Mouse (Mus musculus): ENCODE measurements around the gene Ets1. TPM values are rescaled to one million over a fixed set of nuclear protein-coding genes. Genes with fewer than 3 reads are reported as not detected.

The Ets1 gene
- total and polyA plus RNA-seq, 2 experiments from 2014 or later = 12.3 to 21.2 TPM

GRCm38 (mm10) chr9:32705827-32706478 lies 69.9 kb downstream of the Ets1 start:
- H3K4me1 ChIP-seq (ENCODE audit: insufficient read depth) = no peaks in the 10 kb centered on the region
- no peak for TF ChIP-seq CTCF (IDR thresholded peaks at IDR 0.05; ENCODE audit: low read depth)
- H3K4me2 ChIP-seq (ENCODE audit: low read depth) = no peak overlapping the region
- peaks cover 4% of the 10 kb centered on the region; the same call in 1 of the 2 replicates for H3K27me3 ChIP-seq (ENCODE audit: insufficient read depth, low read length)
- no peak for ATAC-seq
- no peak overlapping the region for H3K9ac ChIP-seq
- no peak overlapping the region for H3K27ac ChIP-seq (ENCODE audit: low read depth, low read length)
- no peaks in the 10 kb centered on the region for H3K9me3 ChIP-seq (ENCODE audit: low read length)
- H3K4me3 ChIP-seq (ENCODE audit: low read depth, low read length) = no peak overlapping the region
- WGBS = 86% methylated on average over 9 of the region's 9 CpGs
- H3K36me3 ChIP-seq (ENCODE audit: insufficient read depth) = no peaks in the 10 kb centered on the region
- DNase-seq = no peak

GRCm38 (mm10) chr9:32707436-32707835 lies 71.4 kb downstream of the Ets1 start:
- H3K27me3 ChIP-seq (ENCODE audit: insufficient read depth, low read length) = no peaks in the 10 kb centered on the region
- H3K4me3 ChIP-seq (ENCODE audit: low read depth, low read length) = no peak overlapping the region
- H3K4me2 ChIP-seq (ENCODE audit: low read depth) = no peak overlapping the region
- no peaks in the 10 kb centered on the region for H3K9me3 ChIP-seq (ENCODE audit: low read length)
- no peak; the same call in 1 of the 2 replicates for ATAC-seq
- no peak overlapping the region for H3K27ac ChIP-seq (ENCODE audit: low read depth, low read length)
- no peak overlapping the region for H3K9ac ChIP-seq
- H3K36me3 ChIP-seq (ENCODE audit: insufficient read depth) = no peaks in the 10 kb centered on the region
- TF ChIP-seq CTCF (IDR thresholded peaks at IDR 0.05; ENCODE audit: low read depth) = no peak
- no peak for DNase-seq
- WGBS = 55% methylated on average over 3 of the region's 3 CpGs
- no peaks in the 10 kb centered on the region for H3K4me1 ChIP-seq (ENCODE audit: insufficient read depth)

- no peak overlapping the region for H3K4me3 ChIP-seq (ENCODE audit: low read depth, low read length)
- WGBS = 66% methylated on average over 6 of the region's 6 CpGs
Measured at GRCm38 (mm10) chr9:32708491-32708890, 72.5 kb downstream of the Ets1 start.

GRCm38 (mm10) chr9:32709359-32709758 lies 73.3 kb downstream of the Ets1 start:
- WGBS = 36% methylated on average over 5 of the region's 5 CpGs
- DNase-seq (no peak), ATAC-seq (no peak)
- Histone ChIP-seq H3K4me2 (ENCODE audit: low read depth) (no peak overlapping the region), H3K36me3 (ENCODE audit: insufficient read depth) (no peaks in the 10 kb centered on the region), H3K27ac (ENCODE audit: low read depth, low read length) (no peak overlapping the region), H3K4me1 (ENCODE audit: insufficient read depth) (no peaks in the 10 kb centered on the region), H3K9me3 (ENCODE audit: low read length) (no peaks in the 10 kb centered on the region), H3K9ac (no peak overlapping the region), H3K27me3 (ENCODE audit: insufficient read depth, low read length) (no peaks in the 10 kb centered on the region), H3K4me3 (ENCODE audit: low read depth, low read length) (no peak overlapping the region)
- no peak for TF ChIP-seq CTCF (IDR thresholded peaks at IDR 0.05; ENCODE audit: low read depth)

More at GRCm38 (mm10) chr9:32708491-32708890, 72.5 kb downstream of the Ets1 start:
- Histone ChIP-seq H3K27me3 (ENCODE audit: insufficient read depth, low read length) (no peaks in the 10 kb centered on the region), H3K36me3 (ENCODE audit: insufficient read depth) (no peaks in the 10 kb centered on the region), H3K27ac (ENCODE audit: low read depth, low read length) (no peak overlapping the region), H3K4me1 (ENCODE audit: insufficient read depth) (no peaks in the 10 kb centered on the region), H3K4me2 (ENCODE audit: low read depth) (no peak overlapping the region), H3K9me3 (ENCODE audit: low read length) (no peaks in the 10 kb centered on the region), H3K9ac (no peak overlapping the region)
- no peak for ATAC-seq
- no peak for TF ChIP-seq CTCF (IDR thresholded peaks at IDR 0.05; ENCODE audit: low read depth)
- no peak for DNase-seq

- no peak overlapping the region for H3K27ac ChIP-seq (ENCODE audit: low read depth, low read length)
- no peaks in the 10 kb centered on the region for H3K27me3 ChIP-seq (ENCODE audit: insufficient read depth, low read length)
- H3K4me1 ChIP-seq (ENCODE audit: insufficient read depth) = no peaks in the 10 kb centered on the region
- no peaks in the 10 kb centered on the region for H3K9me3 ChIP-seq (ENCODE audit: low read length)
- TF ChIP-seq CTCF (IDR thresholded peaks at IDR 0.05; ENCODE audit: low read depth) = no peak
- ATAC-seq = no peak
- no peaks in the 10 kb centered on the region for H3K36me3 ChIP-seq (ENCODE audit: insufficient read depth)
- 84% methylated on average over 17 of the region's 17 CpGs for WGBS
- H3K9ac ChIP-seq = no peak overlapping the region
- DNase-seq = no peak
- H3K4me2 ChIP-seq (ENCODE audit: low read depth) = no peak overlapping the region
- no peak overlapping the region for H3K4me3 ChIP-seq (ENCODE audit: low read depth, low read length)
Measured at GRCm38 (mm10) chr9:32709764-32710734, 74.0 kb downstream of the Ets1 start.

GRCm38 (mm10) chr9:32710987-32711652 lies 75.1 kb downstream of the Ets1 start:
- no peak for DNase-seq
- Histone ChIP-seq H3K36me3 (ENCODE audit: insufficient read depth) (no peaks in the 10 kb centered on the region), H3K9me3 (ENCODE audit: low read length) (no peaks in the 10 kb centered on the region), H3K4me3 (ENCODE audit: low read depth, low read length) (no peak overlapping the region), H3K4me1 (ENCODE audit: insufficient read depth) (0 out of 2 replicates have a peak, but pooled peaks cover 5% of the 10 kb centered on the region), H3K4me2 (ENCODE audit: low read depth) (no peak overlapping the region), H3K27ac (ENCODE audit: low read depth, low read length) (no peak overlapping the region), H3K9ac (no peak overlapping the region), H3K27me3 (ENCODE audit: insufficient read depth, low read length) (no peaks in the 10 kb centered on the region)
- WGBS = 71% methylated on average over 12 of the region's 12 CpGs
- TF ChIP-seq CTCF (IDR thresholded peaks at IDR 0.05; ENCODE audit: low read depth) = no peak
- no peak for ATAC-seq

Measured in forebrain, postnatal 0 days (tissue).